Mouse (Mus musculus): Measurements from ENCODE around the gene Znhit3. TPM values are rescaled to one million over a fixed set of nuclear protein-coding genes. Genes with fewer than 3 reads are reported as not detected.

Gene Znhit3
- total and polyA plus RNA-seq, 3 experiments, result 2.4 to 40.2 (median 22.1) TPM

DNA sequence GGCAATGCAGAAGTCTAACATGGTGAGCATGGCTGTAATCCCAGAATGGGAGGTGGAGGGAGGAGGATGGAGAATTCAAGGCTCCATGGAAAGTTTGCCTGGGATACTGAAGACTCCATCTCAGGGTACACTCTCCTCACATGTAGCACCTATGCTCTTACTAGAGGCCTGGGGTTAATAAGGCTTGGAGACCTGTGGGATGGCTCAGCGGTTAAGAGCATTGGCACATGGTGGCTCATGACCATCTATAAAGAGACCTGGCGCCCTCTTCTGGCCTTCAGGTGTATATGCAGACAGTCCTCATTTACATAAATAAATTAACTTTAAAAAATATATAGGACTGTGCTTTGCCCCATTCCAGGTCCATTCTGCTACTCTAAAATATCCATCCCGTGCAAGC is 3.1 kb upstream of the Znhit3 start:
- Histone ChIP-seq H3K4me1 (ENCODE audit: insufficient read depth, low read depth, low read length) (peaks cover 33% of the 10 kb centered on the region), H3K4me3 (ENCODE audit: low read depth, low read length) (no peak overlapping the region)
- no peak for ATAC-seq (ENCODE audit: extremely low read depth, insufficient number of reproducible peaks, low FRiP score, poor library complexity, severe bottlenecking)

DNA sequence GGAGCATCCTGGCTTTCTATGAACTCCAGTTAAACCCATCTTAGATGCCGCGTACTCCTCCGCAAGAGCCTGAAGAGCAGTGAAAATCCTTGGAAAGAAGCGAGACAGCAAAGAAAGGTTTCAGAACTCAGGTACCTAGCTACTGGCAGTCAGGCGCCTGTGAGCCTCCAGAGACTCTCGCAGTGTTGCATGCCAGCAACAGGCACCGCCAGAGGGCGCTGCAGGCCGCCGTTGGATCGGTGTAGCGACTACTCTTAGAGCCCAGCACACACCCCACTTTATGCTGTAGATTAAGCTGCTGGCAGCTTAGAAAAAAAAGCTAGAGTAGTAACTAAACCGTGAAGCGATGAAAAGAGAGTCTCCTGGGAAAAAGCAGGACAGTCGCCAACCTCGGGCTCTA is 2.3 kb upstream of the Znhit3 start:
- H3K4me1 ChIP-seq (ENCODE audit: insufficient read depth, low read depth, low read length), result peaks cover 42% of the 10 kb centered on the region
- H3K9me3 ChIP-seq (replicated peaks), result no peaks in the 10 kb centered on the region
- DNase-seq (ENCODE audit: low spot score) (peak; percentile 64), ATAC-seq (ENCODE audit: extremely low read depth, insufficient number of reproducible peaks, low FRiP score, poor library complexity, severe bottlenecking) (0 out of 2 replicates have a peak, but pooled peaks have one; percentile 29)
- peaks cover 15% of the 10 kb centered on the region for H3K36me3 ChIP-seq (replicated peaks)
- H3K4me3 ChIP-seq (ENCODE audit: low read depth, low read length), result no peak overlapping the region; the same call in 1 of the 2 replicates
- H3K27me3 ChIP-seq (ENCODE audit: insufficient read depth, low read length), result peaks cover 30% of the 10 kb centered on the region
- TF ChIP-seq GATA1 (IDR thresholded peaks at IDR 0.05; ENCODE audit: borderline replicate concordance, low read length) (no peak), TAL1 (conservative IDR thresholded peaks at IDR 0.05; ENCODE audit: low read depth, low read length) (no peak), GATA2 (IDR thresholded peaks at IDR 0.05; ENCODE audit: borderline replicate concordance, low read depth, low read length) (no peak), CTCF (IDR thresholded peaks at IDR 0.05; ENCODE audit: low read depth, low read length) (peak; percentile 93), POLR2AphosphoS5 (IDR thresholded peaks at IDR 0.05; ENCODE audit: insufficient replicate concordance, low read depth, low read length) (no peak)

More for the DNA sequence above, 3.1 kb upstream of the Znhit3 start:
- peak; percentile 30 for DNase-seq (ENCODE audit: low spot score)
- peaks cover 7% of the 10 kb centered on the region for H3K36me3 ChIP-seq (replicated peaks)
- TF ChIP-seq POLR2AphosphoS5 (IDR thresholded peaks at IDR 0.05; ENCODE audit: insufficient replicate concordance, low read depth, low read length) (no peak), TAL1 (conservative IDR thresholded peaks at IDR 0.05; ENCODE audit: low read depth, low read length) (no peak), GATA1 (IDR thresholded peaks at IDR 0.05; ENCODE audit: borderline replicate concordance, low read length) (no peak), GATA2 (IDR thresholded peaks at IDR 0.05; ENCODE audit: borderline replicate concordance, low read depth, low read length) (no peak), CTCF (IDR thresholded peaks at IDR 0.05; ENCODE audit: low read depth, low read length) (peak; percentile 36)
- no peaks in the 10 kb centered on the region for H3K9me3 ChIP-seq (replicated peaks)
- peaks cover 35% of the 10 kb centered on the region for H3K27me3 ChIP-seq (ENCODE audit: insufficient read depth, low read length)

DNA sequence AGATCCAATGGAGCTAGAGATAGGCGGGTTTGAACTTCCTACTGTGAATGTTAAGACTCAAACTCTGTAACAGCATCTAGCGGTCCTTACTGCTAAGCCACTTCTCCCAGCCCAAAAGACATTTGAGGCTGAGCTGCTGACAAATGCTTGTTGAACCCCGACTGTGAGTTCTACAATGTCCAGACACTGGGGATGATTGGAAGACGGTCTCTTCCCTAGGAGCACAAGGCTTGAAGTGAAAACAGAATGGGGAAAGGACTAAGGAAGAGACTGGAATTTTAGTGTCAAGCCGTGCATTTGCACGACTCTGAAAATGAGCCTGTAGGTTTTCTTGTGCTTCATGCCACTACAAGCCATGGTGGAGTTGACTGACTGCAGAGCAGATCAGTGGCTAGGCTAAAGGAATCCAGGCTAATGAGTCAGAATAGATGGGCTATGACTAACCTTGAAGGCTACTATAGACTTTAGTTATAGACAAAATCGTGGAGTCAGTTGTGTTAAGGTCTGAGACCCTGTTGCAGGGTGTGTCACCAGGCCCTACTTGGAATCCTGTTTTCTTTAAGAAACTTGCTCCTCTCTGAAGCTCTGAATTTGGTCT is 636 bp upstream of the Znhit3 start:
- Histone ChIP-seq H3K36me3 (replicated peaks) (peaks cover 31% of the 10 kb centered on the region), H3K9me3 (replicated peaks) (no peaks in the 10 kb centered on the region), H3K4me1 (ENCODE audit: insufficient read depth, low read depth, low read length) (peaks cover 47% of the 10 kb centered on the region), H3K4me3 (ENCODE audit: low read depth, low read length) (peak overlapping the region; percentile 98; the same call in 1 of the 2 replicates), H3K27me3 (ENCODE audit: insufficient read depth, low read length) (peaks cover 14% of the 10 kb centered on the region)
- TF ChIP-seq GATA1 (IDR thresholded peaks at IDR 0.05; ENCODE audit: borderline replicate concordance, low read length) (no peak), GATA2 (IDR thresholded peaks at IDR 0.05; ENCODE audit: borderline replicate concordance, low read depth, low read length) (no peak), TAL1 (conservative IDR thresholded peaks at IDR 0.05; ENCODE audit: low read depth, low read length) (no peak), POLR2AphosphoS5 (IDR thresholded peaks at IDR 0.05; ENCODE audit: insufficient replicate concordance, low read depth, low read length) (no peak), CTCF (IDR thresholded peaks at IDR 0.05; ENCODE audit: low read depth, low read length) (no peak)
- no peak for ATAC-seq (ENCODE audit: extremely low read depth, insufficient number of reproducible peaks, low FRiP score, poor library complexity, severe bottlenecking)
- no peak for DNase-seq (ENCODE audit: low spot score)

DNA sequence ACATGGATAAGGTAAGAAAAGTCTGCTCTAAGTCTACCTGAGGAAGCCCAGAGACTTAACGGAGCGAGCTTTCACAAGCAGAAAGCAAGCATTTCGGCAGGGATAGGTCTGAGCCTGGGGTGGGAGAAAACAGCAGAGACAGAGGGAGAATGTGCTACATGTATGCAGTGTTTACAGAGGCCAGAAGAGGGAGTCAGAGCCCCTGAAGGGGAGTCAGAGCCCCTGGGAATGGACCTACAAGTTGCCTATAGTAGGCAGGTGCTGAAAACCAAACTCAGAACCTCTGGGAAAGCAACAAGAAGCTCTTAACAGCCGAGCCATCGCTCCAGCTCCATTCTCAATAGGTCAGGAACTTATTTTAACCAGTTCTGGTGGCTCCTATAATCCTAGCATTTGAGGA is 1.5 kb downstream of the Znhit3 start:
- Histone ChIP-seq H3K27me3 (ENCODE audit: insufficient read depth, low read length) (no peaks in the 10 kb centered on the region), H3K4me1 (ENCODE audit: insufficient read depth, low read depth, low read length) (peaks cover 47% of the 10 kb centered on the region), H3K4me3 (ENCODE audit: low read depth, low read length) (no peak overlapping the region; the same call in 1 of the 2 replicates), H3K36me3 (replicated peaks) (peaks cover 51% of the 10 kb centered on the region), H3K9me3 (replicated peaks) (no peaks in the 10 kb centered on the region)
- no peak for TF ChIP-seq POLR2AphosphoS5 (IDR thresholded peaks at IDR 0.05; ENCODE audit: insufficient replicate concordance, low read depth, low read length)
- TF ChIP-seq GATA2 (IDR thresholded peaks at IDR 0.05; ENCODE audit: borderline replicate concordance, low read depth, low read length), result no peak
- TF ChIP-seq CTCF (IDR thresholded peaks at IDR 0.05; ENCODE audit: low read depth, low read length), result no peak
- no peak for TF ChIP-seq GATA1 (IDR thresholded peaks at IDR 0.05; ENCODE audit: borderline replicate concordance, low read length)
- no peak for TF ChIP-seq TAL1 (conservative IDR thresholded peaks at IDR 0.05; ENCODE audit: low read depth, low read length)
- peak; percentile 13 for DNase-seq (ENCODE audit: low spot score)
- ATAC-seq (ENCODE audit: extremely low read depth, insufficient number of reproducible peaks, low FRiP score, poor library complexity, severe bottlenecking), result no peak

DNA sequence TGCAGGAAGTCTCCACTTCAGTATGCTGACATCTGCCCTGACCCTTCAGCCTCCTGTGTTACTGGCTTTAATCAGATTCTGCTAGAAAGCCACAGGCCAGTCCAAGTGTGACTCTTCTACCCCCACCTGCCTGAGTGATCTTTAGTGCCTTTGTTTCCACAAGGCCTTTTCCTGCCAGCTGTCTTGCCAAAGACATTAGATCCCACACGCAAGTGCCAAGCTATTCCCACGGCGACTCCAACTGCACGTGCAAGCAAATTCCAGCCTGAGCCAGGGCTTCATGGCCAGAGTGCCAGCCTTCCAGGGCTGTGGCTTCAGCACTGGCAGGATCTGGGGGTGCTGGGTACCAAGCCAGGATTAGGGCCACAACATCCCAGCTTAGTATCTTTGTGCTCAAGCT is 5.8 kb downstream of the Znhit3 start:
- TF ChIP-seq TAL1 (conservative IDR thresholded peaks at IDR 0.05; ENCODE audit: low read depth, low read length), result no peak
- no peak for TF ChIP-seq CTCF (IDR thresholded peaks at IDR 0.05; ENCODE audit: low read depth, low read length)
- no peak for TF ChIP-seq POLR2AphosphoS5 (IDR thresholded peaks at IDR 0.05; ENCODE audit: insufficient replicate concordance, low read depth, low read length)
- TF ChIP-seq GATA2 (IDR thresholded peaks at IDR 0.05; ENCODE audit: borderline replicate concordance, low read depth, low read length), result no peak
- no peak for TF ChIP-seq GATA1 (IDR thresholded peaks at IDR 0.05; ENCODE audit: borderline replicate concordance, low read length)
- no peaks in the 10 kb centered on the region for H3K9me3 ChIP-seq (replicated peaks)
- no peaks in the 10 kb centered on the region for H3K27me3 ChIP-seq (ENCODE audit: insufficient read depth, low read length)
- no peak overlapping the region for H3K4me3 ChIP-seq (ENCODE audit: low read depth, low read length)
- DNase-seq (ENCODE audit: low spot score) (no peak), ATAC-seq (ENCODE audit: extremely low read depth, insufficient number of reproducible peaks, low FRiP score, poor library complexity, severe bottlenecking) (no peak)
- peaks cover 24% of the 10 kb centered on the region for H3K4me1 ChIP-seq (ENCODE audit: insufficient read depth, low read depth, low read length)
- H3K36me3 ChIP-seq (replicated peaks), result peaks cover 93% of the 10 kb centered on the region

DNA sequence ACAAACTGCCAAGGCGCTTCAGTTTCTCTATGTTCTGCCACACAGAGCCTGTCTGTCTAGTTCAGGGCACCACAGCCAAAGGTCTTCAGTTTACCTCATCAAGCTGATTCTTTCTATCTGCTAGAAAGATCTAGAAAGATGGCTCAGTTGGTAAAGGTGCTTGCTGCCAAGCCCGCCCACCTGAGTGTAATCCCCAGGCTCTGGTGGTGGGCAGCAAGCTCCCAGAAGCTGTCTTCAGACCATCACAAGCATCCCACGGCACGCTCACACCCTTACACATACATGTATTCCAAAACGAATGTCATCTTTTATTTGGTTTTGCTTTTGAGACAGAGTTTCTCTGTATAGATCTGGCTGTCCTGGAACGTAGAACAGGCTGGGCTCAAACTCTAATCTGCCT is 7.7 kb downstream of the Znhit3 start:
- Histone ChIP-seq H3K4me3 (ENCODE audit: low read depth, low read length) (no peak overlapping the region), H3K4me1 (ENCODE audit: insufficient read depth, low read depth, low read length) (peaks cover 6% of the 10 kb centered on the region), H3K9me3 (replicated peaks) (no peaks in the 10 kb centered on the region), H3K36me3 (replicated peaks) (peaks cover 98% of the 10 kb centered on the region), H3K27me3 (ENCODE audit: insufficient read depth, low read length) (no peaks in the 10 kb centered on the region)
- TF ChIP-seq POLR2AphosphoS5 (IDR thresholded peaks at IDR 0.05; ENCODE audit: insufficient replicate concordance, low read depth, low read length) (no peak), TAL1 (conservative IDR thresholded peaks at IDR 0.05; ENCODE audit: low read depth, low read length) (no peak), CTCF (IDR thresholded peaks at IDR 0.05; ENCODE audit: low read depth, low read length) (no peak), GATA2 (IDR thresholded peaks at IDR 0.05; ENCODE audit: borderline replicate concordance, low read depth, low read length) (no peak), GATA1 (IDR thresholded peaks at IDR 0.05; ENCODE audit: borderline replicate concordance, low read length) (no peak)
- no peak for ATAC-seq (ENCODE audit: extremely low read depth, insufficient number of reproducible peaks, low FRiP score, poor library complexity, severe bottlenecking)
- DNase-seq (ENCODE audit: low spot score), result no peak
